14 mouse cellular contexts compared by ENCODE assay signal in genomic region chrX:70817771-70818170, GRCm38 (mm10).
DNase-seq lines count a peak whose midpoint lies in the region; ATAC-seq and TF ChIP-seq lines count a peak whose summit lies in the region.
"Had no signal": no experiment of that assay in that cellular context is flagged by ENCODE, and none has a peak within 500 bp of the region (broad histone marks: within the 10 kb centered on the region; RNA-seq: fewer than 3 reads in every experiment).

No protein-coding gene starts in this region.

- DNase-seq in layer of hippocampus, adult 2 months (ENCODE audit: low spot score in 2 of 2), result peak; percentile 11 to 12
- no peak for DNase-seq in layer of hippocampus, adult 8-10 months (ENCODE audit: low spot score in 2 of 2)
- DNase-seq in cerebellum, adult 9-11 months, result peak; percentile 67
- DNase-seq in lung, postnatal 36 days, result peak; percentile 56
- DNase-seq in adrenal gland, postnatal 25 days, result no peak
- DNase-seq in ovary, postnatal 14 days (ENCODE audit: low spot score), result no peak
- DNase-seq: kidney, adult 18-20 months; lung, embryonic 14.5 days had no signal

- no peak overlapping the region for H3K4me3 ChIP-seq in layer of hippocampus, adult 2 months
- no peak overlapping the region for H3K4me3 ChIP-seq in heart, embryonic 15.5 days
- H3K4me3 ChIP-seq: embryonic facial prominence, embryonic 10.5 days; hindbrain, embryonic 13.5 days; limb, embryonic 10.5 days had no signal

- H3K4me1 ChIP-seq in heart, embryonic 15.5 days (replicated peaks), result peaks cover 10% of the 10 kb centered on the region
- H3K4me1 ChIP-seq: embryonic facial prominence, embryonic 10.5 days; hindbrain, embryonic 13.5 days; limb, embryonic 10.5 days had no signal

- ATAC-seq in heart, embryonic 15.5 days (replicated peaks; ENCODE audit: insufficient number of reproducible peaks, insufficient read depth, low FRiP score, low read depth), result peak; percentile 85

- no peak overlapping the region for H3K4me2 ChIP-seq in heart, embryonic 15.5 days
- H3K4me2 ChIP-seq: hindbrain, embryonic 13.5 days; lung, embryonic 14.5 days; midbrain, embryonic 11.5 days had no signal

- 28% methylated on average over 1 of the region's 1 CpGs for WGBS in heart, embryonic 15.5 days

- no peak overlapping the region for H3K27ac ChIP-seq in layer of hippocampus, adult 2 months
- H3K27ac ChIP-seq in heart, embryonic 15.5 days, result peak overlapping the region; percentile 61
- H3K27ac ChIP-seq: embryonic facial prominence, embryonic 10.5 days; hindbrain, embryonic 13.5 days; limb, embryonic 10.5 days had no signal

- H3K9me3 ChIP-seq in heart, embryonic 15.5 days (replicated peaks), result no peaks in the 10 kb centered on the region
- H3K9me3 ChIP-seq: embryonic facial prominence, embryonic 10.5 days; hindbrain, embryonic 13.5 days; limb, embryonic 10.5 days had no signal

- no peaks in the 10 kb centered on the region for H3K36me3 ChIP-seq in heart, embryonic 15.5 days
- H3K36me3 ChIP-seq: embryonic facial prominence, embryonic 10.5 days; hindbrain, embryonic 13.5 days; limb, embryonic 10.5 days had no signal

- TF ChIP-seq CTCF in layer of hippocampus, adult 2 months (conservative IDR thresholded peaks at IDR 0.05), result no peak

- no peaks in the 10 kb centered on the region for H3K27me3 ChIP-seq in heart, embryonic 15.5 days
- H3K27me3 ChIP-seq: CH12.LX; hindbrain, embryonic 13.5 days had no signal

- no peak overlapping the region for H3K9ac ChIP-seq in heart, embryonic 15.5 days
- H3K9ac ChIP-seq: hindbrain, embryonic 13.5 days; lung, embryonic 14.5 days had no signal

Comparison
In these comparisons a context has a peak if more than half of its experiments do, and no peak if none do; other contexts are left out.
1. DNase-seq: peak in layer of hippocampus, adult 2 months (2 of 2), cerebellum, adult 9-11 months (single experiment) and lung, postnatal 36 days (single experiment); none in layer of hippocampus, adult 8-10 months (0 of 2), adrenal gland, postnatal 25 days (single experiment) and ovary, postnatal 14 days (single experiment).